Mouse (Mus musculus) macrophage (primary cell): ENCODE results near the gene Pdcd2. TPM values are rescaled to one million over a fixed set of nuclear protein-coding genes. Genes with fewer than 3 reads are reported as not detected.

ENCODE experiments used
- polyA plus RNA-seq: library from polyadenylated mRNA; stranded (reverse); fragments of 250-400 nt; gene quantifications from 3 replicates; pipeline ENCODE4 v1.2.4, GENCODE M21; 2018; ENCODE audit warnings: inconsistent platforms

Gene Pdcd2
- polyA plus RNA-seq, 1 experiment from 2014 or later: 26.8 TPM

Other genes starting within 250 kb of the Pdcd2 start
- 0.17 to 0.38 TPM in 2 of 3 replicates, not detected in the other for gene Dll1, start 150.4 kb downstream of the Pdcd2 start, polyA plus RNA-seq
- 12.4 to 20.1 TPM (median 14.3 TPM) in 3 replicates for gene Fam120b, start 131.1 kb downstream of the Pdcd2 start, polyA plus RNA-seq
- 70.7 to 115 TPM (median 101 TPM) in 3 replicates for gene Psmb1, start 27.6 kb downstream of the Pdcd2 start, polyA plus RNA-seq
- gene Tbp, start 27.4 kb downstream of the Pdcd2 start, polyA plus RNA-seq: 15.5 to 29.0 TPM (median 16.5 TPM) in 3 replicates
- gene Prdm9, start 37.1 kb upstream of the Pdcd2 start, polyA plus RNA-seq: 1.9 to 3.2 TPM (median 3.1 TPM) in 3 replicates
- gene Chd1, start 177.7 kb upstream of the Pdcd2 start, polyA plus RNA-seq: 15.8 to 24.4 TPM (median 18.6 TPM) in 3 replicates